Mouse (Mus musculus) adrenal gland, postnatal 25 days (tissue): ENCODE results near the gene Clip1. TPM values are rescaled to one million over a fixed set of nuclear protein-coding genes. Genes with fewer than 3 reads are reported as not detected.

Source experiments
- DNase-seq: peaks from one replicate; pipeline ENCODE4 v3.0.0; 2021; ENCODE audit warnings: mixed read lengths
- total RNA-seq: library from RNA; stranded (reverse); gene quantifications from 2 replicates; pipeline ENCODE4 v1.2.3, GENCODE M21; 2021

The Clip1 gene
- total RNA-seq, 1 experiment from 2014 or later = 87.4 TPM

DNA sequence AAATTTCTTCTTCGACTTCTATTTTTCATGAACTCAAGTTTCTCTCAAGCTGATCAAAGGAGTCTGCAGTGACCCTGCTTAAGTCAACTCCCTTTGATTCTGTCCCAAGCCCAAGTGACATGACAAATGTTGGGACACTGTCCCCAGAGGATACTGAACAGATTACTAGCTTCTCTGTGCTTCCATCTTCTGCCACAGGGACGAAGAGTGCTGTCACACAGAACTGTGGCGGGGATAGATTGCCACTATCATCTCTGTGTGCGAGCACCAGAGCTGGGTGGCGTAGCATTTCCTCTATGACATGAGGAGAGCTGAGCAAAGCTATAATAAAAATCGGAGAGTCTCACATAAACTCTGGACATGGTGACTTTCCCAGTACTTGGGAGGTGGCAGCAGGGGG lies 82.2 kb downstream of the Clip1 start:
- no peak for DNase-seq

DNA sequence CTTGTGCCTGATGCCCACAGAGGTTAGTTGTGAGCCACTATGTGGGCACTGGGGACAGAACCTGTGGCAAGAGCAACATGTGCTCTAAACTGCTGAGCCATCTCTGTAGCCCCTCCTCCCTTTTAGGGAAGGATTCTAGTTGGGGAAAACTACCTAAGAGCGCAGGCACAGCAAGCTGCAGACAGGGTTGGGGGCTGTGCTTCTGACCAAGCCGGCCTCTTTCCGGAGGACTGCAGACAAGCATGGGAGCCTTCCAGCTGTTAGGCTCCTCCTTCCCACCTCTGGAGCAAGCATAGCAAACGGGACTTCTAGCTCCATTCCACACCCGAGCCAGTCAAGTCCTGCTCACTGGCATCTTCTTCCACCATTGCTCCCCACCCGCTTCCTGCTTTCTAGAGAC lies 85.1 kb downstream of the Clip1 start:
- DNase-seq = no peak

DNA sequence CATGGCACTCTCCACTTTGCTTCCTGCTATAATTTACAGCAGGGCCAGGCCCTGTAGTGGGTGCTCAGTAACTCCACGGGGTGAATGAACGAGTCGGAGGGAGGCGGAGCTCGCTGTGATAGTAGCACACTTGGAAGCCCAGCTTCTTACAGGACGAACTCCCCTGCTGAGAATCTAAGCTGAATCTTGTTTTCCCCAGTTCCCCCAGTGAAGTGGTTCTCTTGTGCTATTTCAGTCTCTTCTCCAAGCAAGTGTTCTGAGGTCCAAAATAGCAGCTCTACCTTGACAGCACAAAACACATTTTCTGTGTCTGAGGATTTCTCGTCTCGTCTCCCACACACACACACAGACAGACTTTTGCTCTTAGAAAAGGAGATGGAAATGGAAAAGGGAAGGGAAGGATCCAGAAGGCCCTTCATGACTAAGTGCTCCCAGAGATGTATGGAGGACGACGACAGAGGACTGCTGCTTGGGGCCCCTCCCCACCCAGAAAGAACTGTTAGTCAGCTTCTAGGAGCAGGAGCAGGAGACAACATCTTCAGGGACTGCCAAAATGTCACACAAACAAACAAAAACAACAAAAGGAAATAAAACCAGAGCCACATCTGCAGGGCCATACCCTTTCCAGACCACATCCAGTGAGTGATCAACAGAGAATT lies 90.7 kb downstream of the Clip1 start:
- DNase-seq = no peak

DNA sequence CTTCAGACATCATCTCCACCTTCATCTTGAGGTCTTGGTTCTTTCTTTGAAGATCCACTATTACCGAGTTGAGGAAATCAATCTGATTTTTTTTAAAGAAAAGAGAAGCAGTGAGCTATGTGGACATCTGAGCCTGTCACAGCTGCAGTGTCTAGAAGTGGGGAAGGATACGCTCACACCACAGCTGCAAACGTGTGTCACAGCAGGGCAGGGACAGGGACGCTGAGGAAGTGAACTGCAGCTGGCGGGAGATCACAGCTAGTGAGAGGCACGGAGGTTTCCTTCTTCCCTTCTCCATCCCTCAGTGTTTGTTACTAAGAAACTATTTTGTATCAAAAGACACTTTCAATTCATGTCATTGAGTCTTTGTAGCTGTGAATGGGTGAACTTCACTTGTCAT lies 104.4 kb downstream of the Clip1 start:
- DNase-seq = no peak

DNA sequence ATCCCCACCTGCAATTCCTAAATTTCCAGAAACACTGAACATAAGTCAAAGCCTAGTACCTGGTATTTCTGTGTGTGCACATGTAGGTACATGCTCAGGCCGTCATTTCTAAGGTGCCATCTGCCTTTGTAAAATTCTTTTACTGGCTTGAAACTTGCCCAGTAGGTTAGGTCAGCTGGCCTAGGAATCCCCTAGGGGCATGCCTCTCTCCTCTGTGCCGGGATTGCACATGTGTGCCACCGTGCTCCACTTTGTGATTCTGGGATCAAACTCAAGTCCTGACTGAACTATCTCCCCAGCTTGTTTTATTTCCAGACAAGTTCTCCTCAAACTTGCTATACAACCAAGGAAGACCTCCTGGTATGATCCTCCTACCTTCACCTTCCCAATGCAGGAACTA lies 107.7 kb downstream of the Clip1 start:
- DNase-seq = no peak

DNA sequence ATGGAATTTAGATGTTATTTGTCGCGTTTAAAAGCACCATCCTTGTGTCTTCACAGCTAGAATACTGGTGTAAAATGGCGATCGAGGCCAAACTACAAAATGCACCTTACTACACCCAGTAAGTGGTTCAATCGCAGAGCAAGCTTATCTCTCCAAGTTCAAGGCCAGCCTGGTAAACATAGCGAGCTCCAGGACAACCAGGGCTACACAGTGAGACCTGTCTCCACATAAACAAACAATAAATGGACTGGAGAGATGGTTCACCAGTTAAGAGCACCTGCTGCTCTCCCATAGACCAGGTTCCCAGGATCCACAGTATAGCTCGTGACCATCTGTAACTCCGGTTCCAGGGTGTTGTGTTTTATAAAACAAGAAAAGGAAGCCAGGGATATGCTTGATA lies 111.1 kb downstream of the Clip1 start:
- DNase-seq = no peak

DNA sequence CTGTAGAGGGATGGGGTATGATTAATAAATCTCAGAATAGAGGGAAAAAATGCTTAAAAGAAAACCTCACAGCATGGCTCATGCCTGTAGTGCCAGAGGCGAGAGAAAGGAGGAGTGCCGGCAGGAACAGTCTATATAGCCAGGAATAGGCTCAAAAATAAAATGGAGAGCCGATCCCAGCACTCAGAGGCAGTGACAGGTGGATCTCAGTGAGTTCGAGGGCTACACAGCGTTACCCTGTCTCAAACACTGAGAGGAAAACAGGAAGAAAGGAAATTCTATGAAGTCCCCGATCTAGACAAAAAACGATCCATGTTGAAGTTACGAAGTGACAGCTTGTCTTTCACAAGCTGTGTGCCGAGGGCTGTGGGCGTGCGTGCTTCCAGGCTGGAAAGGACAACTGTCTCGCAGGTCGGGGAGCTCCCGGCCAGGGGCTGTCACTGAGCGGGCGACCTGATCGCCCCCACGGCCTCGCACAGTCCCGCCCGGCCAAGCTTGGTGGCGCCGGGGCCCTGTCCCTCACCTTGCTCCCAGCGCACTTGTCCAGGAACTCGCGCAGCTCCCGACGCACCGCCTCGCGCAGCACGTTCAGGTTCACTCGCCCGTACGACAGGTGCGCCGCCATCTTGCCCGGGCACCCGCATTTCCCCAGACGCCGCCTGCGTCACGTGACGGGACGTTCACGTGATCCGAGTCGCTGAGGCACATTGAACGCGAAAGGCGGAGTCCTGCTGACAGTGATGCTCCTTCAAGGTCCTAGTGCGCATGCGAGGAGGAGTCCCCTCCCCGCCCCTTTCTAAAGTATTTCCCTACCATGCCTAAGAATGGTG lies 111.8 kb downstream of the Clip1 start, which contains the start of gene Vps33a:
Gene Vps33a, minus strand, starts transcription at position 682 of the 830 bp plus-strand sequence.
- peak; percentile 98 for DNase-seq

DNA sequence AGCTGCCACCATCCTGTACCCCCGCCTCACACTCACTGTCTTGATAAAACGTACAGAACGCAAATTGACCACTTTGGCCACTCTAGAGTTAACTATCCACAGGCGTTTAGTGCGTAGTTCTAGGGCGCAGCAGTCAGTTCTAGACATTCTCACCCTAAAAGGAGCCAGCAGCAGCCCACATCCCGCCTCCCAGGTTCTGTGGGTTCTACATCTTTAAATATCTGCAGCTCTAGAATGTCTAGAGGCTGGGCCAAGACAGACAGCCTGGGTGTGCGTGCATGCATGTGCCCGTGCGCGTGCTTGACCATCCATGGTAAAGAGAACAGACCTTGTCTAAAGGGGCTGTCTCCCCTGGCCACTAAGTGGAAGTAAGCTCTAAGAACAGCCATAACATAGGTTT lies 123.3 kb downstream of the Clip1 start:
- DNase-seq = no peak

DNA sequence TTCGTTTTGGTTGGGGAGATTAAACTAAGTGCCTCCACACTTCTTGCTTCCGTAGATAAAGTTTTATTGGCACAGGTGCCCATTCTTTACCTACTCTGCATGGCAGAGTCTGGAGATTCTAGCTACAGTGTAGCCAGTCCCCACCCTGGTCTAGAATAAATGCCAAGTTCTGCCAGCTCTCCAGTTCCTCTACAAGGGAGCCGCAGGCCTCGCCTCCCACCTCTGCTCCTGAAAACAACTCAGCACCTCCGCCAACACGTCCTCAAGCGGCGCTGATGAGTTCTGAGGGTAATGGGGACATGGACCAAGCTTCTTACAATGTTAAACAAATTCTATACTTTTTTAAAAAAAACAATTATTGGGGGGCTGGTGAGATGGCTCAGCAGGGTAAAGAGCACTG lies 124.8 kb downstream of the Clip1 start:
- DNase-seq = no peak

DNA sequence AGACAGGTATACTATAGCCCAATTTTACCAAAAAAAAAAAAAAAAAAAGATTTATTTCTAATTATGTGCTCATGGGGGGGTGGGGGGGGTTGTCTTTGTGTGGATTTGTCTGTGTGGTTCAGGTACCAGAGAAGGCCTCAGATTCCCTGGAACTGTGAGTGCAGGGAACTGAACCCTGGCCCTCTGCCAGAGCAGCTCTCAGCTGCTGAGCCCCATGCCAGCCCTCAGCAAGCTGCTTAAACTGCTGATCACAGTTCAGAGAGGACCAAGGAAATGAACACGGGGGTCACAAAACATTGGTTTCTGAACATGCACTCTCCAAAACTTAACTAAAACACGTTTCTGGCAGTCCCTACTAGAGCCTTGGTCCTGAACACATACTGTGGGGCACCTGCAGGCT lies 128.0 kb downstream of the Clip1 start:
- peak; percentile 75 for DNase-seq

DNA sequence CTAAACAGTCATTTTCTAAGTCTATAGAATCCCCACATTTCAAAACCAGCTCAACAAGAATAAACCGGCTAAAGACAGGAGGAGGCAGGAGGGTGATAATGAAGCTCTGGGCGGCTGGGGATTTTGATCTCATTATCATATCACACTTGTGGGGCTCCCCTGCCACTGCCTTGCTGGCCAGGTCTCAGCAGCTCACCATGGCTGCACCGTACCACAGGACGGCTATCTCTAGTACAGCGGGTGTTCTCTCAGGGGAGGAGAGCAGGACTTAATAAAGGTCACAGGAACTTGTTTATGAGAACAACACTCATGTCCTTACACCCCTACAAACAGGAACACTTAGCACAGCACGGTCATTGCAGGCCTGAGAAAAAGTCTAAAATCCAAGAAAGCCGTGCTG lies 128.7 kb downstream of the Clip1 start:
- DNase-seq = no peak

DNA sequence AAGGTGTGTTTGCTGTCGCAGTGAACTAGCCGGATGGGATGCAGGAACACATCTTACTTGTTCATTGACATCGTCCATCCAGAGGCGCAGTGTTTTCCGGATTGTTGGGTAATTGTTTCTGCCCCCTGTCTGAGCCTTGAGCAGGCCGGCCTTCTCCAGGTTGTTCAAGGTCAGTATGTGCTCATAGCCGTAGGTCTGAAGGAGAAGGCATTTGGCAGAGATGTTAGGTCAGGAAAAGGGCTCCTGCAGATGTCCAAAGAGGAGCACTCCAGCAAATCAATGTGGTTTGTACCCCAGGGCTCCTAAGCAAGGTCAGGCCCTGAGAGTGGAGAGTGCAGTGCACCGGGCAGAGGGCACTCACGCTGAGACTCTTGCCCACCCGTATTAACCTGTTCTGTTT lies 150.6 kb downstream of the Clip1 start:
- no peak for DNase-seq

DNA sequence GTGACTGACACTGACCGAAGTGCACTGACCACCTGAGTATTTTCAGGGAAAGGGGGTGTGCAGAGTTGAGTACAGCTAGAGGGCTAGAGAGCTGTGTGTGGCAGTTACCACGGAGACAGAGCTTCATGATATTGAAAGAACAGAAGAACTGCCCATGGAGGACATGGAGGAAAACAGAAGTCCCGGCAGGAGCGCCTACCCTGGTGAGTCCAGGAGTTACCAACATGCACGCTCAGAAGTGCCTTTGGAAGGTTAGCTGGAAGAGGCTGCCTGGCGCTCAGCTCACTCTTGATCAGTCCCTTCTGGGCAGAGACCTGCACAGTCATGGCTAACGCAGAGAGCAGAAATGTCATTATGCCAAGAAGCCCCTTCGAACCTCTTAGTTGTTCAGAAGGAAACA lies 154.4 kb downstream of the Clip1 start:
- no peak for DNase-seq

DNA sequence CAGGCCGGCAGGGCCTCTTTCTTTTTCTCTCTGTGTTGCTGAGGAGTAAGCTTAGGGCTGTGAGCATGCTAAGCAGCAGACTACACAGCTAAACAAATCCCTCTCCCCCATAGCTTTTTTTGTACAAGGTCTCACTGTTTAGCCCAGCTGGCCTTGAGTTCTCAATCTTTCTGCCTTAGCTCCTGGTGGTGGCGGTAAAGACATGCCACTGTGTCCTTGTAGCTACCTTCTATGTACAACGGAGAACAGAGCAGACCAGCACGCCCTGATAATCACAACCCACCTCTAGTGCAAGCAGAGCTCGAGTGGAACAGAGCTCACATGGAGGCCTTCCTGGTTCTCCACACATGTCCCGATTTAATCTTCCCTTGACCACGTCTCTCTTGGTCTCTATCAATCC lies 155.8 kb downstream of the Clip1 start:
- DNase-seq = no peak

Other genes with a start within 250 kb of the Clip1 start
- gene Lrrc43, start 195.3 kb downstream of the Clip1 start, total RNA-seq = not detected in 2 replicates
- not detected in 2 replicates for gene Il31, start 195.1 kb downstream of the Clip1 start, total RNA-seq
- 0.30 TPM in 1 of 2 replicates, not detected in the other for gene B3gnt4, start 174.2 kb downstream of the Clip1 start, total RNA-seq
- gene Diablo, start 160.4 kb downstream of the Clip1 start, total RNA-seq = 65.0 and 79.3 TPM in 2 replicates
- gene Gm49027, start 159.1 kb downstream of the Clip1 start, total RNA-seq = 6.4 and 11.3 TPM in 2 replicates
- gene Vps33a, start 111.6 kb downstream of the Clip1 start, total RNA-seq = 40.2 and 51.5 TPM in 2 replicates
- 52.9 and 57.5 TPM in 2 replicates for gene Zcchc8, start 36.5 kb upstream of the Clip1 start, total RNA-seq
- 96.8 and 108 TPM in 2 replicates for gene Rsrc2, start 64.8 kb upstream of the Clip1 start, total RNA-seq
- gene Kntc1, start 65.1 kb upstream of the Clip1 start, total RNA-seq = 7.1 and 7.2 TPM in 2 replicates
- 0.48 and 1.4 TPM in 2 replicates for gene Hcar2, start 180.9 kb upstream of the Clip1 start, total RNA-seq
- 3.7 and 5.3 TPM in 2 replicates for gene Hcar1, start 195.4 kb upstream of the Clip1 start, total RNA-seq
- 65.3 and 87.6 TPM in 2 replicates for gene Denr, start 222.6 kb upstream of the Clip1 start, total RNA-seq
- gene Gm43518, start 242.8 kb upstream of the Clip1 start, total RNA-seq = 1.9 TPM in 1 of 2 replicates, not detected in the other
- 4.9 and 5.0 TPM in 2 replicates for gene Ccdc62, start 246.1 kb upstream of the Clip1 start, total RNA-seq